Mouse (Mus musculus) CH12.LX (cell line): Measurements from ENCODE around the gene Trpm5. TPM values are rescaled to one million over a fixed set of nuclear protein-coding genes. Genes with fewer than 3 reads are reported as not detected.

Experiments used
- DNase-seq: peaks from one replicate; pipeline ENCODE4 v3.0.0-alpha.2; 2013; ENCODE audit errors: extremely low read depth
- H3K27ac ChIP-seq: 2 replicates; pipeline ENCODE4 v1.5.1; 2012; ENCODE audit warnings: low read depth, mild to moderate bottlenecking, control low read depth, moderate library complexity; ENCODE audit not compliant: insufficient read depth
- H3K27me3 ChIP-seq: replicated peaks from 2 replicates; pipeline ENCODE3; 2012; ENCODE audit warnings: inconsistent platforms
- H3K36me3 ChIP-seq, 2 experiments: replicated peaks in 1 of 2; 2 replicates each; pipeline versions ENCODE3 to v1.6.1; 2012; ENCODE audit warnings: inconsistent platforms in 1 of 2, low read length in 1 of 2, mild to moderate bottlenecking in 1 of 2, mixed read lengths in 1 of 2, moderate library complexity in 1 of 2; ENCODE audit not compliant: control insufficient read depth in 1 of 2, insufficient read depth in 1 of 2
- H3K4me1 ChIP-seq, 2 experiments: 2 replicates each; pipeline ENCODE4 v1.6.1; 2012; ENCODE audit warnings: inconsistent platforms in 1 of 2, moderate library complexity in 1 of 2; ENCODE audit not compliant: insufficient read depth in 2 of 2, control insufficient read depth in 1 of 2
- H3K4me2 ChIP-seq: 2 replicates; pipeline ENCODE4 v1.6.1; 2012; ENCODE audit warnings: low read depth, mild to moderate bottlenecking, control low read depth; ENCODE audit not compliant: poor library complexity, insufficient read depth, severe bottlenecking
- H3K4me3 ChIP-seq, 3 experiments: fragments of 150-350 bp in 1 of 3; sonication (generic) in 1 of 3; replicated peaks in 1 of 3; 2 replicates each; pipeline versions ENCODE3 to v1.5.1; 2011 to 2012; ENCODE audit warnings: low read depth in 2 of 3, low read length in 2 of 3, mild to moderate bottlenecking in 2 of 3, moderate library complexity in 2 of 3, control low read depth in 1 of 3, improper control_type of control experiment in 1 of 3, inconsistent platforms in 1 of 3, mixed read lengths in 1 of 3; ENCODE audit not compliant: poor library complexity in 1 of 3
- H3K79me2 ChIP-seq: replicated peaks from 2 replicates; pipeline ENCODE4 v1.6.1; 2012; ENCODE audit warnings: mild to moderate bottlenecking, moderate library complexity; ENCODE audit not compliant: control insufficient read depth, poor library complexity, insufficient read depth, severe bottlenecking; ENCODE audit errors: extremely low read depth
- H3K9ac ChIP-seq: 2 replicates; pipeline ENCODE4 v1.6.1; 2012; ENCODE audit warnings: low read depth, mild to moderate bottlenecking, control low read depth, moderate library complexity; ENCODE audit not compliant: insufficient read depth
- H3K9me3 ChIP-seq: replicated peaks from 2 replicates; pipeline ENCODE3; 2012; ENCODE audit warnings: low read length, inconsistent platforms, mixed read lengths
- BHLHE40 ChIP-seq: IDR thresholded peaks from 2 replicates; pipeline ENCODE4 v1.6.1; 2011; ENCODE audit warnings: mild to moderate bottlenecking, low read depth, low read length, improper control_type of control experiment
- CHD2 ChIP-seq: IDR thresholded peaks from 2 replicates; pipeline ENCODE4 v1.6.1; 2011; ENCODE audit warnings: low read length, improper control_type of control experiment
- CTCF ChIP-seq, 2 experiments: IDR thresholded peaks in 1 of 2; conservative IDR thresholded peaks in 1 of 2; 2 replicates each; pipeline ENCODE4 v1.5.1; 2011 to 2012; ENCODE audit warnings: low read depth in 2 of 2, low read length in 2 of 2, improper control_type of control experiment in 1 of 2, inconsistent platforms in 1 of 2, mild to moderate bottlenecking in 1 of 2, moderate library complexity in 1 of 2
- E2F4 ChIP-seq: IDR thresholded peaks from 2 replicates; pipeline ENCODE4 v1.6.1; 2011; ENCODE audit warnings: low read depth, low read length, improper control_type of control experiment; ENCODE audit not compliant: insufficient replicate concordance
- ELF1 ChIP-seq: IDR thresholded peaks from 2 replicates; pipeline ENCODE4 v1.6.1; 2014; ENCODE audit warnings: low read depth, mild to moderate bottlenecking, inconsistent platforms, low read length, improper control_type of control experiment
- EP300 ChIP-seq: IDR thresholded peaks from 2 replicates; pipeline ENCODE4 v1.6.1; 2011; ENCODE audit warnings: low read length, improper control_type of control experiment
- ETS1 ChIP-seq: conservative IDR thresholded peaks from 2 replicates; pipeline ENCODE4 v1.6.1; 2012; ENCODE audit warnings: low read depth, mild to moderate bottlenecking, inconsistent platforms, low read length, improper control_type of control experiment, moderate library complexity
- GABPA ChIP-seq: IDR thresholded peaks from 2 replicates; pipeline ENCODE4 v1.6.1; 2012; ENCODE audit warnings: low read depth, low read length, improper control_type of control experiment, inconsistent platforms; ENCODE audit not compliant: insufficient replicate concordance
- HCFC1 ChIP-seq: IDR thresholded peaks from 2 replicates; pipeline ENCODE4 v1.6.1; 2012; ENCODE audit warnings: low read depth, mild to moderate bottlenecking, inconsistent platforms, low read length, improper control_type of control experiment
- IRF4 ChIP-seq: IDR thresholded peaks from 2 replicates; pipeline ENCODE4 v1.6.1; 2014; ENCODE audit warnings: low read depth, mild to moderate bottlenecking, inconsistent platforms, low read length, improper control_type of control experiment
- JUN ChIP-seq: IDR thresholded peaks from 2 replicates; pipeline ENCODE4 v1.6.1; 2011; ENCODE audit warnings: low read depth, mild to moderate bottlenecking, low read length, improper control_type of control experiment, moderate library complexity; ENCODE audit not compliant: insufficient read depth
- JUND ChIP-seq: conservative IDR thresholded peaks from 2 replicates; pipeline ENCODE4 v1.6.1; 2011; ENCODE audit warnings: low read depth, low read length, improper control_type of control experiment
- KAT2A ChIP-seq: IDR thresholded peaks from 2 replicates; pipeline ENCODE4 v1.6.1; 2012; ENCODE audit warnings: low read length, improper control_type of control experiment, inconsistent platforms; ENCODE audit not compliant: insufficient replicate concordance
- MAFK ChIP-seq: IDR thresholded peaks from 2 replicates; pipeline ENCODE4 v1.6.1; 2011; ENCODE audit warnings: low read length, improper control_type of control experiment; ENCODE audit not compliant: insufficient replicate concordance
- MAX ChIP-seq: IDR thresholded peaks from 2 replicates; pipeline ENCODE4 v1.6.1; 2011; ENCODE audit warnings: low read length, improper control_type of control experiment
- MAZ ChIP-seq: IDR thresholded peaks from 2 replicates; pipeline ENCODE4 v1.6.1; 2012; ENCODE audit warnings: low read depth, mild to moderate bottlenecking, inconsistent platforms, low read length, improper control_type of control experiment, moderate library complexity
- MEF2A ChIP-seq: IDR thresholded peaks from 2 replicates; pipeline ENCODE4 v1.6.1; 2014; ENCODE audit warnings: low read depth, mild to moderate bottlenecking, inconsistent platforms, low read length, improper control_type of control experiment, borderline replicate concordance
- MXI1 ChIP-seq: IDR thresholded peaks from 2 replicates; pipeline ENCODE4 v1.6.1; 2011; ENCODE audit warnings: mild to moderate bottlenecking, low read depth, low read length, improper control_type of control experiment
- NELFE ChIP-seq: IDR thresholded peaks from 2 replicates; pipeline ENCODE4 v1.6.1; 2011; ENCODE audit warnings: low read depth, low read length, improper control_type of control experiment
- NRF1 ChIP-seq: IDR thresholded peaks from 2 replicates; pipeline ENCODE4 v1.6.1; 2014; ENCODE audit warnings: low read depth, mild to moderate bottlenecking, inconsistent platforms, low read length, improper control_type of control experiment, moderate library complexity
- PAX5 ChIP-seq: IDR thresholded peaks from 2 replicates; pipeline ENCODE4 v1.6.1; 2012; ENCODE audit warnings: low read length, inconsistent platforms, mixed read lengths
- POLR2A ChIP-seq: IDR thresholded peaks from 2 replicates; pipeline ENCODE4 v1.6.1; 2011; ENCODE audit warnings: low read depth, mild to moderate bottlenecking, improper control_type of control experiment, low read length
- POLR2AphosphoS2 ChIP-seq: IDR thresholded peaks from 2 replicates; pipeline ENCODE4 v1.6.1; 2011; ENCODE audit warnings: low read depth, low read length, improper control_type of control experiment
- RAD21 ChIP-seq: IDR thresholded peaks from 2 replicates; pipeline ENCODE4 v1.6.1; 2011; ENCODE audit warnings: low read depth, mild to moderate bottlenecking, low read length, improper control_type of control experiment, moderate library complexity
- RCOR1 ChIP-seq: conservative IDR thresholded peaks from 2 replicates; pipeline ENCODE4 v1.6.1; 2012; ENCODE audit warnings: low read depth, mild to moderate bottlenecking, inconsistent platforms, low read length, improper control_type of control experiment
- SIN3A ChIP-seq: IDR thresholded peaks from 2 replicates; pipeline ENCODE4 v1.6.1; 2012; ENCODE audit warnings: low read length, improper control_type of control experiment, inconsistent platforms
- SMC3 ChIP-seq: IDR thresholded peaks from 2 replicates; pipeline ENCODE4 v1.6.1; 2011; ENCODE audit warnings: low read depth, low read length, improper control_type of control experiment
- TBP ChIP-seq: conservative IDR thresholded peaks from 2 replicates; pipeline ENCODE4 v1.6.1; 2011; ENCODE audit warnings: low read depth, low read length, improper control_type of control experiment
- TCF12 ChIP-seq: IDR thresholded peaks from 2 replicates; pipeline ENCODE4 v1.6.1; 2014; ENCODE audit warnings: low read depth, mild to moderate bottlenecking, inconsistent platforms, low read length, improper control_type of control experiment
- UBTF ChIP-seq: IDR thresholded peaks from 2 replicates; pipeline ENCODE4 v1.6.1; 2012; ENCODE audit warnings: low read depth, mild to moderate bottlenecking, inconsistent platforms, low read length, improper control_type of control experiment, moderate library complexity
- USF1 ChIP-seq: IDR thresholded peaks from 2 replicates; pipeline ENCODE4 v1.6.1; 2014; ENCODE audit warnings: low read depth, mild to moderate bottlenecking, inconsistent platforms, low read length, improper control_type of control experiment
- USF2 ChIP-seq: conservative IDR thresholded peaks from 2 replicates; pipeline ENCODE4 v1.6.1; 2011; ENCODE audit warnings: low read depth, low read length, improper control_type of control experiment
- ZC3H11A ChIP-seq: IDR thresholded peaks from 2 replicates; pipeline ENCODE4 v1.6.1; 2012; ENCODE audit warnings: low read depth, mild to moderate bottlenecking, inconsistent platforms, low read length, improper control_type of control experiment
- ZKSCAN1 ChIP-seq: IDR thresholded peaks from 2 replicates; pipeline ENCODE4 v1.6.1; 2012; ENCODE audit warnings: low read depth, inconsistent platforms, low read length, improper control_type of control experiment, borderline replicate concordance
- ZMIZ1 ChIP-seq: IDR thresholded peaks from 2 replicates; pipeline ENCODE4 v1.6.1; 2012; ENCODE audit warnings: low read depth, mild to moderate bottlenecking, inconsistent platforms, low read length, improper control_type of control experiment
- ZNF384 ChIP-seq: IDR thresholded peaks from 2 replicates; pipeline ENCODE4 v1.6.1; 2012; ENCODE audit warnings: low read depth, low read length, improper control_type of control experiment, inconsistent platforms
- dilution Hi-C: fragments of 300-500 bp; cut with MboI; formaldehyde crosslinking; loops from 2 replicates; pipeline ENCODE4 v1.14.3; 2020; ENCODE audit warnings: low sequenced_read_pairs; ENCODE audit not compliant: extremely low pct_unique_long_range_greater_than_20kb, extremely low pct_ligation_motif_present
- in situ Hi-C: fragments of 300-500 bp; cut with MboI; formaldehyde crosslinking; loops from 3 replicates; pipeline ENCODE4 v1.14.3; 2019; ENCODE audit warnings: low sequenced_read_pairs, low pct_ligation_motif_present, low pct_unique_long_range_greater_than_20kb, mixed read lengths
- polyA plus RNA-seq: library from polyadenylated mRNA; unstranded; fragments of >175 nt; gene quantifications from 2 replicates; pipeline ENCODE4 v1.2.1, GENCODE M21; 2012; ENCODE audit warnings: low read depth; ENCODE audit not compliant: insufficient read length
- total RNA-seq, 2 experiments: library from RNA; depleted of rRNA; stranded (reverse); fragments of 300-350 nt in 1 of 2; fragments of >200 nt in 1 of 2; gene quantifications; 2 replicates each; pipeline ENCODE4 v1.2.3; 2012 to 2014

Gene Trpm5
- total and polyA plus RNA-seq, 3 experiments, result 1.1 to 3.0 (median 1.5) TPM

DNA sequence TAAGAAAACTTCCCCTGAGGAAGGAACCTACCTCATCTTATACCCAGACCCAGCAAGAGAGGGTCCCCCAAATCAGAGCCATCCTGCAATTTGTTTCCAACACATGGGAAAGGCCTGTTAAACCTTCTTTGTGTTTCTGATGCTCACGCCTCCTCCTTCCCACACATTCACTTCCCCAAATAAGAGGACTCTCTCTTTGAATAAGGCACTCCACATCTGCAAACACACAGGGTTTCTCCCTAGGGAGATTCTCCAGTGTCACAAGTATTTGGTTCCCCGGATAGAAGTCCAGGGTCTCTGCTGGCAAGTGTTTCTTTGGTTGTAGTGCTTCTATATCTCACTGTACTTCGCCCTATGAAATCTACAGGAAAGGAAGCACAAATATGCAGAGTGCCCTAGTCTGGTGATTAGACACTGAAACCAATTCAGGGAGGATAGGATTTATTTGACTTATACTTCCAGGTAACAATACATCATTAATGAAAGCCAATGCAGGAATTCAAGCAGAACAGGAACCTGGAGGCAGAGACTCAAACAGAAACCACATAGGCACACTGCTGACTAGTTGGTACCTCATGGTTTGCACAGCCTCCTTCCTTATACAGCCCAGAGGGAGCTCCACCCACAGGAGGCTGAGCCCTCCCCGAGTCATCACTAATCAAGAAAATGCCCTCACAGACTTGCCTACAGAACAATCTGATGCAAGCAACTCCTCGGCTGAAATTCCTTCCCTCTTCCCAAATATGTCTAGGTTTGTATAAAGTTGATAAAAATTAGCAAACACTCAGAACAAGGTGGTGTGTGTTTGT, 72.9 kb downstream of the Trpm5 start (continued):
- peak; percentile 66 for TF ChIP-seq MAX

DNA sequence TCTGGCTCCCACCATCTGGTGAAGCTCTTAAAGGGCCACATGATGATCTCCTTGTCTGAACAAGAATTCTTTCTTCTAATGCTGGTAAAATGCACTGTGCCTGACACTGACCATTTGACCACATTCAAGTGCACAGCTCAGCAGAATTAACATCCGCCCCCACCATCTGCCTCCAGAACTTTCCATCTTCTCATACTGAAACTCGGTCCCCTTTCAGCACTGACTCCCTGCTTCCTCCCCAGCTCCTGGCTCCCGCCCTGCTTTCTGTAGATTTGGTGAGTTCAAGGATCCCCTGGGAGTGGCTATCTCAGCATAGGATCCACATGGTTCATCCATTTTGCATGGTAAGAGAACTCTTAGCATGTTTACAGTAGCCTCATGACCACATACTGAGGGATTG, 73.7 kb downstream of the Trpm5 start:
- H3K9me3 ChIP-seq, result peaks cover 13% of the 10 kb centered on the region
- no peaks in the 10 kb centered on the region for H3K27me3 ChIP-seq
- peak overlapping the region; percentile 19; the same call in 1 of the 2 replicates for H3K9ac ChIP-seq
- dilution Hi-C loops, result no loop called here
- no peaks in the 10 kb centered on the region for H3K79me2 ChIP-seq
- DNase-seq, result peak; percentile 83
- in situ Hi-C loops, result loop anchor here (25.0 kb wide), 1 partner anchor 558 kb away; the partner anchor contains the start of gene Lsp1
- peaks cover 37 to 81% of the 10 kb centered on the region in 2 experiments for H3K4me1 ChIP-seq
- no peak overlapping the region for H3K4me3 ChIP-seq
- peak overlapping the region; percentile 92 for H3K27ac ChIP-seq
- H3K36me3 ChIP-seq, result peaks cover 3 to 38% of the 10 kb centered on the region in 2 experiments
- H3K4me2 ChIP-seq, result peak overlapping the region; percentile 27; the same call in 1 of the 2 replicates
- TF ChIP-seq POLR2A, result 0 out of 2 replicates have a peak, but pooled peaks have one; percentile 29
- TF ChIP-seq ZMIZ1, result no peak
- no peak for TF ChIP-seq SIN3A
- TF ChIP-seq IRF4, result peak; percentile 96
- TF ChIP-seq EP300, result peak; percentile 92
- TF ChIP-seq NELFE, result no peak
- 0 out of 2 replicates have a peak, but pooled peaks have one; percentile 16 for TF ChIP-seq TBP
- TF ChIP-seq USF2, result no peak
- no peak for TF ChIP-seq KAT2A
- no peak for TF ChIP-seq E2F4
- TF ChIP-seq MEF2A, result peak; percentile 72; the same call in 1 of the 2 replicates
- TF ChIP-seq MAX, result no peak
- no peak for TF ChIP-seq HCFC1
- TF ChIP-seq MAZ, result peak; percentile 95
- TF ChIP-seq UBTF, result no peak
- no peak for TF ChIP-seq POLR2AphosphoS2
- no peak for TF ChIP-seq PAX5
- peak; percentile 86 for TF ChIP-seq ETS1
- no peak for TF ChIP-seq NRF1
- peak; percentile 86 for TF ChIP-seq TCF12
- TF ChIP-seq ZC3H11A, result no peak
- peak; percentile 67; the same call in 1 of the 2 replicates for TF ChIP-seq RCOR1
- TF ChIP-seq MXI1, result no peak
- no peak for TF ChIP-seq GABPA
- peak; percentile 64 for TF ChIP-seq CHD2
- TF ChIP-seq ZNF384, result no peak
- TF ChIP-seq ELF1, result no peak
- TF ChIP-seq ZKSCAN1, result no peak
- TF ChIP-seq USF1, result no peak
- TF ChIP-seq MAFK, result peak; percentile 97
- peak; percentile 84 for TF ChIP-seq JUND
- 0 out of 2 replicates have a peak, but pooled peaks have one; percentile 6 for TF ChIP-seq SMC3
- peak; percentile 89 for TF ChIP-seq JUN
- no peak for TF ChIP-seq CTCF (conservative IDR thresholded peaks at IDR 0.05 in 1 of 2, IDR thresholded peaks at IDR 0.05 in 1 of 2; ENCODE audit: low read depth in 2 of 2, low read length in 2 of 2)
- peak; percentile 57 for TF ChIP-seq BHLHE40
- no peak; the same call in 1 of the 2 replicates for TF ChIP-seq RAD21
